Mouse (Mus musculus) myocyte (in vitro differentiated cells): Measurements from ENCODE around the gene Uevld.

Source experiments
- POLR2A ChIP-seq: IDR thresholded peaks from one replicate; pipeline ENCODE4 v1.6.1; 2011; ENCODE audit warnings: low read depth, mild to moderate bottlenecking, control low read depth, moderate library complexity; ENCODE audit not compliant: insufficient read length
- TCF12 ChIP-seq: IDR thresholded peaks from one replicate; pipeline ENCODE4 v1.6.1; 2011; ENCODE audit warnings: mild to moderate bottlenecking, control low read depth; ENCODE audit not compliant: poor library complexity, insufficient read depth, severe bottlenecking

- no peak for TF ChIP-seq POLR2A
- no peak for TF ChIP-seq TCF12
These were observed 27.0 kb downstream of the Uevld start for GRCm38 (mm10) chr7:46931370-46931769.
